Mouse (Mus musculus) erythroblast, embryonic 14.5 days (primary cell): Measurements from ENCODE around the gene Pi4k2a. TPM values are rescaled to one million over a fixed set of nuclear protein-coding genes. Genes with fewer than 3 reads are reported as not detected.

Experiments used
- H3K27me3 ChIP-seq: 2 replicates; pipeline ENCODE4 v1.6.1; 2012; ENCODE audit warnings: inconsistent platforms; ENCODE audit not compliant: control insufficient read depth
- H3K36me3 ChIP-seq: 2 replicates; pipeline ENCODE4 v1.6.1; 2012; ENCODE audit warnings: mild to moderate bottlenecking, inconsistent platforms; ENCODE audit not compliant: control insufficient read depth
- H3K4me1 ChIP-seq: 2 replicates; pipeline ENCODE4 v1.6.1; 2012; ENCODE audit warnings: inconsistent platforms; ENCODE audit not compliant: control insufficient read depth
- H3K4me3 ChIP-seq: replicated peaks from 2 replicates; pipeline ENCODE3; 2012; ENCODE audit warnings: moderate library complexity, mild to moderate bottlenecking, inconsistent platforms
- H3K9me3 ChIP-seq: 2 replicates; pipeline ENCODE4 v1.6.1; 2012; ENCODE audit warnings: low read length, inconsistent platforms, mixed read lengths; ENCODE audit not compliant: control insufficient read depth
- GATA1 ChIP-seq: IDR thresholded peaks from 2 replicates; pipeline ENCODE4 v1.6.1; 2012; ENCODE audit warnings: low read length, inconsistent platforms, mixed read lengths
- TAL1 ChIP-seq: IDR thresholded peaks from 3 replicates; pipeline ENCODE4 v1.6.1; 2012; ENCODE audit warnings: low read length, inconsistent platforms, mixed read lengths
- polyA plus RNA-seq: library from polyadenylated mRNA; stranded (reverse); fragments of >175 nt; gene quantifications from 2 replicates; pipeline ENCODE4 v1.2.3, GENCODE M21; 2012

Gene Pi4k2a
- polyA plus RNA-seq, 1 experiment = 1.7 TPM

DNA sequence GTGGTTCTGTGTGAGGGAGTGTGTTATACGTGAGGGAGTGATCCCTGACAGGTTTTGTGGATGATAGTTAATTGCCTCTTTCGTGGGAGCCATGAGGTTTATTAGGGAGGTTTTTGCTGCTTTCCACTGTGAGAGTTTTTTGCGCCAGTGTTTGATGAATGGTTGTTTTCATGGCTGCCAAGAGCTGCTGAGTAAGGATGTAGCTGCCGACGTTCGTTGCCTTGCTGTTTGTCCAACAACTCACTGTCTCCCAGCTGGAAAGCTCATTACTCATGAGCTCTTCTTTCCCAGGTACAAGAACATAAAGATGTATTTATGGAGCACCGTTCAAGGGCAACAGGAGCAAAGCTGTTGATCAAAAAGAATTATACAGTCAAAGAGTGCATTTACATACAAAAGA, 73.9 kb downstream of the Pi4k2a start:
- TF ChIP-seq TAL1 = no peak
- no peak for TF ChIP-seq GATA1
- Histone ChIP-seq H3K4me3 (no peak overlapping the region), H3K36me3 (no peaks in the 10 kb centered on the region), H3K27me3 (peaks cover 40% of the 10 kb centered on the region), H3K9me3 (no peaks in the 10 kb centered on the region), H3K4me1 (peaks cover 26% of the 10 kb centered on the region)

DNA sequence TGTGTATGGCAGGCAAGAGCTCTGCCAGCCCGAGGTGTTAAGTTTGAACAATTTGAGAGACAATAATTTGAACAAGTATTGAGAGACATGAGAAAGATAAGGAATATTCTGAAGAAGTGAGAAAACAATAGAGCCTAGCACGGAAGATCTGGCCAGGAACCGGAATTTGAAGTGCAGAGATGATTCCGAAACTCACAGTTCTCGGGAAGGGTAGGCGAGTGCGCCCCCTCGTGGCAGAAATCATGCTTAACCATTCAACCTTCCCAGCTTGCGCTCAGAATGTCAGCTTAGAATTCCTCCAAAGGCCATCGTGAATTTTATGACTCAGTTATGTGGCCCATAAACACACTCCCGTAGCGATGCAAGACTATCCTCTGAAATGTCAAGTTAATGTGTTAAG, 75.9 kb downstream of the Pi4k2a start:
- Histone ChIP-seq H3K4me1 (peaks cover 40% of the 10 kb centered on the region), H3K9me3 (no peaks in the 10 kb centered on the region), H3K36me3 (no peaks in the 10 kb centered on the region), H3K4me3 (peak overlapping the region; percentile 43), H3K27me3 (peaks cover 41% of the 10 kb centered on the region)
- TF ChIP-seq TAL1 (no peak), GATA1 (no peak)

DNA sequence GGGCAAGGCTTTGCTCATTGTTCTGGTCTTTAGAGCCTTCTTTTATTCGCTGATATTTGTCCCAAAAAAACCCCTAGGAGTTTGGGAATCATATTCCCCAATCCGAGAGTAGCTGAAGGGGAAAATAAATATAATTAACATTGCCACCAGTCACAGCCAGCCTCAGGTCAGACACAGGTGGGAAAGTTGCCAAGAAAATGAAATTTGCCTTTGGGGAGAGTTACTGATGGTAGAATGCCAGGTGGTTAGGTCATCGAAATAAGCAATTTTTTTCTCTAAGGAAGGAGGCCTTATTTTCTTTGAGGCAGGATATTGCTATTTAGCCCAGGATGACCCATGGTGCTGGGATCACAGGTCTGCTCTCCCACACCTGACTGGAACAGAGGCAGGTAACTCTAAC, 76.5 kb downstream of the Pi4k2a start:
- no peaks in the 10 kb centered on the region for H3K9me3 ChIP-seq
- peaks cover 46% of the 10 kb centered on the region for H3K4me1 ChIP-seq
- no peak for TF ChIP-seq TAL1
- TF ChIP-seq GATA1 = no peak
- no peak overlapping the region for H3K4me3 ChIP-seq
- peaks cover 41% of the 10 kb centered on the region for H3K27me3 ChIP-seq
- no peaks in the 10 kb centered on the region for H3K36me3 ChIP-seq

DNA sequence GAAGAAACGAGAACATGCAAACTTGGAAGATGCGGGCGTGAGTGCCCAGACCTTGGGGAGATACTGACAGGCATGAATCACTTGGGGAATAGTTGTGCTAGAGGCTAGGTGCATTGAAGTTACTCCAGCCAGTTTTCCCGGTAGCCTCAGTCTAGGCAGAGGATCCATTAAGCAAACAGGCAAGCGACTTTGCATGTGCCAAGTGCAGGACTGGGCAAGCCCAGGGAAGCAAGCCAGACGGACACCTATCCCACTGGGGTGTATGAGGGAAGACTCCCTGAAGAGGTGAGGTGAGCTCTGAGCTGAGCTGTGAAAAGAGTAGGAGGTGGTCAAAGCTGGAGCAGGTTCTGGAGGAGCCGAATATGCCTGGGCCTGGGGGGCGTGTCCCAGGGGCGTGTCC, 77.2 kb downstream of the Pi4k2a start:
- Histone ChIP-seq H3K9me3 (no peaks in the 10 kb centered on the region), H3K4me3 (no peak overlapping the region), H3K36me3 (no peaks in the 10 kb centered on the region), H3K4me1 (peaks cover 51% of the 10 kb centered on the region), H3K27me3 (peaks cover 41% of the 10 kb centered on the region)
- TF ChIP-seq GATA1 (no peak), TAL1 (no peak)

DNA sequence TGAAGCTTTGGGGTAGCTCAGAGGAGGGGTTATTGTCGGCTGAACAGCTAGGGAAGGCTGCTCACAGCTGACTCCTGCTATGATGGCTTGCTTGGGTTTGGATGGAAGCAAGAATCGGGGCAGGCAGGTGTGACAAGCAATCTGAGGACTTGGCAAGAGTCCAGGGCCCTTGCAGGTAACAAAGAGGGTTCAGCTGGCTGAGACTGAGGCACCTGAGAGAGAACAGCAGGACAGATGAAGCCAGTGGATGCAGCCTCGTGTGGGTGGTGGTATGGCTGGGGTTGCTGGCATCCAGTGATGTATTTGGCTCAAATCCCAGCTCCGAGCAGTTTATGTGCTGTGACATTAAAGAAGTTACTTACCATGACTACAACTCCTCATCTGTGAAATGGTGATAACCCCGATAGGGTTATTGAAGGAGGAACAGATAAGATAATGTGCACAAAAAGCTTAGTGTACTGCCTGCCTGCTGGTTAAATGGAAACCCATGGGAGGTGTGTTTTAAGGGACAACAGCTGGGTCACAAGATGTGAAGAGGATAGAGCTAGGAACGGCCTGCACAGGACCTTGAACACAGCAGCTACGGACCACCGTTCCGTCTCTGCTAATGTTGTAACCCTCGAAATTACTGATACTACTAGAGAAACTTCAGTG, 79.2 kb downstream of the Pi4k2a start:
- Histone ChIP-seq H3K36me3 (peaks cover 6% of the 10 kb centered on the region), H3K27me3 (peaks cover 34% of the 10 kb centered on the region), H3K4me3 (peak overlapping the region; percentile 81), H3K4me1 (peaks cover 54% of the 10 kb centered on the region), H3K9me3 (no peaks in the 10 kb centered on the region)
- TF ChIP-seq TAL1 (no peak), GATA1 (no peak)

DNA sequence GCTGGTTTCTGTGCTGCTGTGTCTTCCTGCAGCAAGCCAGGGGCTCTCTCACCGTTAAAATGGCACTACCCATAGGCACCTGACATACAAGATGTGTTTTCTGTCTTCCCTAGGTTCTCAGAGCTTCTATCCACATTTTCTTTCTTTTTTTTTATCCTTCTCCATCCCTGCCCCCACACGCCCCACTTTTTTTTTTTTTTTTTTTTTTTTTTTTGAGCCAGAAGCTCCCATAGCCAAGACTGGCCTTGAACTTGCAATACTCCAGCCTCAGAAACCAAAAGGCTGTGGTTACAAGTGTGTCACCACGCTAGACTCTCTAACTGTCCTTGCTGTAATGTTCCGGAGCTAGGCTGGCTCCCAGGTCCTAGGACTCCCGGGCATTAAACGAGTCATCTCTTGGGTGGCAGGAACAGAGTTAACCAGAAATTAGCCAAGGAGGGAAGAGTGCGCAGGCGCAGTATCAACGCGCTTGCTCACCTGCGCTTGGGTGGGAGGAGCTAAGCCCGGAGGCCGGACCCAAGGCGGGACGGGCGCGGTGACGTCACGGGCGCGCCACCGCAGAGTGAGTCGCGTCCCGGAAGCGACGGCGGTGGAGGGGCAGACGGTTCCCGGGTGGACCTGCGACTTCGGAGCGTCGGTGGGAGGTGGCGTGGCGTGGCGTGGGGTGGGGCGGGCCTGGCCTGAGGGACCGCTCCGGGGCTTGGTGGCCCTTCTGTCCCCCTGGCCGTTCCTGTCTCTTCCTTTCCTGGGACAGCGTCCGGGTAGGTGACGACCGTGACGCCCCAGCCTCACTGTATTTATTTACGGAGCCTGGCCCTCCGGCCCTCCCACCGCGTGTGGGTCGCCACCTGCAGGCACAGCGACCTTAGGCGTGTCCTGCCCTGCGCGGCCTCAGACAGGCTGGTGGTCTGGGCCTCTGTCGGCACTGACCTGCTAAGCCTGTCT, 80.0 kb downstream of the Pi4k2a start:
- H3K4me1 ChIP-seq = peaks cover 54% of the 10 kb centered on the region
- peaks cover 9% of the 10 kb centered on the region for H3K36me3 ChIP-seq
- no peak for TF ChIP-seq GATA1
- no peak for TF ChIP-seq TAL1
- no peaks in the 10 kb centered on the region for H3K9me3 ChIP-seq
- peak overlapping the region; percentile 81 for H3K4me3 ChIP-seq
- H3K27me3 ChIP-seq = peaks cover 27% of the 10 kb centered on the region

Other genes starting within 250 kb of the Pi4k2a start
- gene Frat2, start 242.3 kb upstream of the Pi4k2a start, polyA plus RNA-seq = 8.4 and 10.4 TPM in 2 replicates
- gene Rrp12, start 194.3 kb upstream of the Pi4k2a start, polyA plus RNA-seq = 1.1 TPM in 2 replicates
- 6.9 and 7.3 TPM in 2 replicates for gene Pgam1, start 178.5 kb upstream of the Pi4k2a start, polyA plus RNA-seq
- 0.70 and 0.94 TPM in 2 replicates for gene Exosc1, start 157.0 kb upstream of the Pi4k2a start, polyA plus RNA-seq
- 3.1 and 3.2 TPM in 2 replicates for gene Zdhhc16, start 157.0 kb upstream of the Pi4k2a start, polyA plus RNA-seq
- gene Mms19, start 109.3 kb upstream of the Pi4k2a start, polyA plus RNA-seq = 0.54 and 0.65 TPM in 2 replicates
- 0.10 and 0.30 TPM in 2 replicates for gene Ubtd1, start 108.7 kb upstream of the Pi4k2a start, polyA plus RNA-seq
- 0.12 TPM in 1 of 2 replicates, not detected in the other for gene Ankrd2, start 54.5 kb upstream of the Pi4k2a start, polyA plus RNA-seq
- gene Hoga1, start 44.9 kb upstream of the Pi4k2a start, polyA plus RNA-seq = not detected in 2 replicates
- gene 4933411K16Rik, start 38.2 kb upstream of the Pi4k2a start, polyA plus RNA-seq = not detected in 2 replicates
- 0.10 and 0.19 TPM in 2 replicates for gene Morn4, start 4.1 kb upstream of the Pi4k2a start, polyA plus RNA-seq
- gene Avpi1, start 38.6 kb downstream of the Pi4k2a start, polyA plus RNA-seq = 1.3 and 1.7 TPM in 2 replicates
- gene Marveld1, start 56.9 kb downstream of the Pi4k2a start, polyA plus RNA-seq = 0.05 TPM in 2 replicates
- gene Zfyve27, start 73.5 kb downstream of the Pi4k2a start, polyA plus RNA-seq = 0.67 and 0.73 TPM in 2 replicates
- not detected in 2 replicates for gene Sfrp5, start 111.8 kb downstream of the Pi4k2a start, polyA plus RNA-seq
- gene Golga7b, start 157.1 kb downstream of the Pi4k2a start, polyA plus RNA-seq = not detected in 2 replicates